Mouse (Mus musculus): ENCODE results near the gene Entpd4b.
"Not testable (repeated sequence)": the region's sequence is repeated elsewhere in the genome, so short reads cannot be mapped to it uniquely, and the experiment has no call there.

Gene Entpd4b

GRCm38 (mm10) chr14:69555110-69555831, at the start of gene Entpd4b:
Gene Entpd4b (plus strand): TSS chr14:69555424.
- DNase-seq (ENCODE audit: low spot score) = not testable (repeated sequence)

- not testable (repeated sequence) for DNase-seq (ENCODE audit: low spot score)
Observed at GRCm38 (mm10) chr14:69507000-69507399, 48.2 kb upstream of the Entpd4b start.

GRCm38 (mm10) chr14:69512449-69512848, 42.8 kb upstream of the Entpd4b start, which contains the start of gene Gm27179:
Gene Gm27179 (minus strand): TSS chr14:69512549.
- DNase-seq (ENCODE audit: low spot score) = not testable (repeated sequence)

GRCm38 (mm10) chr14:69520810-69521209, 34.4 kb upstream of the Entpd4b start:
- DNase-seq (ENCODE audit: low spot score) = not testable (repeated sequence)

GRCm38 (mm10) chr14:69523001-69523400, 32.2 kb upstream of the Entpd4b start:
- DNase-seq (ENCODE audit: low spot score) = not testable (repeated sequence)

- not testable (repeated sequence) for DNase-seq (ENCODE audit: low spot score)
Observed at GRCm38 (mm10) chr14:69526202-69526601, 29.0 kb upstream of the Entpd4b start.

- not testable (repeated sequence) for DNase-seq (ENCODE audit: low spot score)
Observed at GRCm38 (mm10) chr14:69536539-69536938, 18.7 kb upstream of the Entpd4b start.

GRCm38 (mm10) chr14:69540113-69540512, 15.1 kb upstream of the Entpd4b start:
- not testable (repeated sequence) for DNase-seq (ENCODE audit: low spot score)

GRCm38 (mm10) chr14:69542695-69543094, 12.5 kb upstream of the Entpd4b start:
- DNase-seq (ENCODE audit: low spot score) = not testable (repeated sequence)

GRCm38 (mm10) chr14:69544033-69544432, 11.2 kb upstream of the Entpd4b start:
- DNase-seq (ENCODE audit: low spot score) = not testable (repeated sequence)

GRCm38 (mm10) chr14:69545052-69545451, 10.2 kb upstream of the Entpd4b start:
- not testable (repeated sequence) for DNase-seq (ENCODE audit: low spot score)

GRCm38 (mm10) chr14:69547310-69547709, 7.9 kb upstream of the Entpd4b start:
- not testable (repeated sequence) for DNase-seq (ENCODE audit: low spot score)

GRCm38 (mm10) chr14:69556820-69557219, 1.6 kb downstream of the Entpd4b start:
- DNase-seq (ENCODE audit: low spot score) = not testable (repeated sequence)

- DNase-seq (ENCODE audit: low spot score) = not testable (repeated sequence)
Observed at GRCm38 (mm10) chr14:69557550-69557949, 2.3 kb downstream of the Entpd4b start.
